Mouse (Mus musculus): ENCODE data around the gene 2810459M11Rik. TPM values are rescaled to one million over a fixed set of nuclear protein-coding genes. Genes with fewer than 3 reads are reported as not detected.

Gene 2810459M11Rik
- 43.7 TPM for polyA plus RNA-seq (2014; fragmentation: Illumina TruSeq; extraction: RNeasy Lipid Tissue Mini Kit (QIAGEN cat#74804); ENCODE audit: low read depth, low replicate concordance)

GRCm38 (mm10) chr1:86045848-86046805 is at the start of gene 2810459M11Rik:
Gene 2810459M11Rik, plus strand, starts transcription at chr1:86045863.

GRCm38 (mm10) chr1:86016516-86016915 is 29.1 kb upstream of the 2810459M11Rik start, which contains the start of gene Spata3:
Gene Spata3, plus strand, starts transcription at chr1:86016816.

GRCm38 (mm10) chr1:86064271-86064991 is 18.8 kb downstream of the 2810459M11Rik start, which contains the start of gene Psmd1:
Gene Psmd1, plus strand, starts transcription at chr1:86064387.

Other genes with a start within 250 kb of the 2810459M11Rik start
- gene Itm2c, start 151.6 kb upstream of the 2810459M11Rik start, polyA plus RNA-seq (2014; fragmentation: Illumina TruSeq; extraction: RNeasy Lipid Tissue Mini Kit (QIAGEN cat#74804); ENCODE audit: low read depth, low replicate concordance), result 2.6 TPM
- gene 4933407L21Rik, start 117.4 kb upstream of the 2810459M11Rik start, polyA plus RNA-seq (2014; fragmentation: Illumina TruSeq; extraction: RNeasy Lipid Tissue Mini Kit (QIAGEN cat#74804); ENCODE audit: low read depth, low replicate concordance), result not detected
- not detected for gene Gpr55, start 84.9 kb upstream of the 2810459M11Rik start, polyA plus RNA-seq (2014; fragmentation: Illumina TruSeq; extraction: RNeasy Lipid Tissue Mini Kit (QIAGEN cat#74804); ENCODE audit: low read depth, low replicate concordance)
- gene Spata3, start 29.0 kb upstream of the 2810459M11Rik start, polyA plus RNA-seq (2014; fragmentation: Illumina TruSeq; extraction: RNeasy Lipid Tissue Mini Kit (QIAGEN cat#74804); ENCODE audit: low read depth, low replicate concordance), result not detected
- gene Psmd1, start 18.5 kb downstream of the 2810459M11Rik start, polyA plus RNA-seq (2014; fragmentation: Illumina TruSeq; extraction: RNeasy Lipid Tissue Mini Kit (QIAGEN cat#74804); ENCODE audit: low read depth, low replicate concordance), result 120 TPM
- not detected for gene Htr2b, start 66.1 kb downstream of the 2810459M11Rik start, polyA plus RNA-seq (2014; fragmentation: Illumina TruSeq; extraction: RNeasy Lipid Tissue Mini Kit (QIAGEN cat#74804); ENCODE audit: low read depth, low replicate concordance)
- not detected for gene Gm21972, start 87.8 kb downstream of the 2810459M11Rik start, polyA plus RNA-seq (2014; fragmentation: Illumina TruSeq; extraction: RNeasy Lipid Tissue Mini Kit (QIAGEN cat#74804); ENCODE audit: low read depth, low replicate concordance)
- gene Armc9, start 108.9 kb downstream of the 2810459M11Rik start, polyA plus RNA-seq (2014; fragmentation: Illumina TruSeq; extraction: RNeasy Lipid Tissue Mini Kit (QIAGEN cat#74804); ENCODE audit: low read depth, low replicate concordance), result 3.4 TPM

Measured in liver, adult 10 weeks (tissue).